Mouse (Mus musculus) forebrain, embryonic 15.5 days (tissue): ENCODE data around the gene Llgl2. TPM values are rescaled to one million over a fixed set of nuclear protein-coding genes. Genes with fewer than 3 reads are reported as not detected.
"Not testable (repeated sequence)": the region's sequence is repeated elsewhere in the genome, so short reads cannot be mapped to it uniquely, and the experiment has no call there.

Experiments
- ATAC-seq: fragments of 200-750 bp; cut with Nextera tagmentation; replicated peaks from 2 replicates; pipeline ENCODE4 v1.8.0; 2017; ENCODE audit warnings: mild to moderate bottlenecking, moderate TSS enrichment, moderate library complexity
- H3K27ac ChIP-seq: fragments of 300-500 bp; sonication (generic); replicated peaks from 2 replicates; pipeline ENCODE4 v1.5.1; 2015; ENCODE audit warnings: mild to moderate bottlenecking, inconsistent platforms
- H3K27me3 ChIP-seq: fragments of 300-500 bp; sonication (generic); 2 replicates; pipeline ENCODE4 v1.6.1; 2015; ENCODE audit warnings: inconsistent platforms
- H3K36me3 ChIP-seq: fragments of 300-500 bp; sonication (generic); 2 replicates; pipeline ENCODE4 v1.6.1; 2015; ENCODE audit warnings: mild to moderate bottlenecking, inconsistent platforms
- H3K4me1 ChIP-seq: fragments of 300-500 bp; sonication (generic); 2 replicates; pipeline ENCODE4 v1.6.1; 2015; ENCODE audit warnings: inconsistent platforms
- H3K4me2 ChIP-seq: fragments of 300-500 bp; sonication (generic); replicated peaks from 2 replicates; pipeline ENCODE4 v1.6.1; 2015; ENCODE audit warnings: mild to moderate bottlenecking, inconsistent platforms
- H3K4me3 ChIP-seq: fragments of 300-500 bp; sonication (generic); 2 replicates; pipeline ENCODE4 v1.5.1; 2015; ENCODE audit warnings: mild to moderate bottlenecking, inconsistent platforms
- H3K9ac ChIP-seq: fragments of 300-500 bp; sonication (generic); replicated peaks from 2 replicates; pipeline ENCODE4 v1.6.1; 2015; ENCODE audit warnings: mild to moderate bottlenecking, inconsistent platforms
- H3K9me3 ChIP-seq: fragments of 300-500 bp; sonication (generic); 2 replicates; pipeline ENCODE4 v1.6.1; 2016; ENCODE audit warnings: inconsistent platforms
- WGBS: fragments of 180-500 bp; shearing (Covaris S2); methylation state at CpG from one replicate; pipeline ENCODE4 v1.1.7; 2015; ENCODE audit warnings: mixed read lengths; 5-methylcytosine and 5-hydroxymethylcytosine counted together
- polyA plus RNA-seq: library from polyadenylated mRNA; unstranded; fragments of >200 nt; fragmentation: Nextera tagmentation; extraction: Ambion mirVana; gene quantifications from 2 replicates; pipeline ENCODE4 v1.2.1, GENCODE M21; 2015

Gene Llgl2
- polyA plus RNA-seq, 1 experiment from 2014 or later, result 1.0 TPM

DNA sequence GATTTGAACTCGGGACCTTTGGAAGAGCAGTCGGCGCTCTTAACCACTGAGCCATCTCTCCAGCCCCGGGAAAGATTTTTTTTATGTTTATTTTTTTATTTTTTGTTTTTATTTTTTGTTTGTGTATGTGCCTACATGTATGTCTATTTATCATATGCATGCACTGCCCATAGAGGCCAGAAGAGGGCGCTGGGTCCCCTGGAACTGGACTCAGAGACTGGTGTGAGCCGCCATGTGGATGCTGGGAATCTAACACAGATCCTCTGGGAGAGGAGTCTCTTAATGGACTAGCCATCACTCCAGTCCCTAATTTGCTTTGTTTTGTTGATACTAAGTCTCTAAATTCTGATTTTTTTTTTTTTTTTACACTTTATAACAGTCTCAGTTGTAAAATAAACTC, 17.2 kb downstream of the Llgl2 start:
- Histone ChIP-seq H3K9me3 (no peaks in the 10 kb centered on the region), H3K4me3 (no peak overlapping the region), H3K27ac (no peak overlapping the region), H3K36me3 (no peaks in the 10 kb centered on the region), H3K27me3 (no peaks in the 10 kb centered on the region), H3K4me2 (no peak overlapping the region), H3K9ac (no peak overlapping the region), H3K4me1 (no peaks in the 10 kb centered on the region)
- 84% methylated on average over 6 of the region's 6 CpGs for WGBS
- no peak for ATAC-seq

GRCm38 (mm10) chr11:115841961-115842550, 18.2 kb downstream of the Llgl2 start:
- Histone ChIP-seq H3K4me1 (no peaks in the 10 kb centered on the region), H3K9me3 (no peaks in the 10 kb centered on the region), H3K9ac (no peak overlapping the region), H3K27ac (no peak overlapping the region), H3K4me3 (no peak overlapping the region), H3K36me3 (no peaks in the 10 kb centered on the region), H3K4me2 (no peak overlapping the region), H3K27me3 (no peaks in the 10 kb centered on the region)
- 26% methylated on average over 6 of the region's 6 CpGs for WGBS
- ATAC-seq, result no peak

- no peak overlapping the region for H3K27ac ChIP-seq
- H3K4me2 ChIP-seq, result no peak overlapping the region
- no peaks in the 10 kb centered on the region for H3K27me3 ChIP-seq
- H3K4me3 ChIP-seq, result no peak overlapping the region
- 83% methylated on average over 13 of the region's 14 CpGs for WGBS
- no peaks in the 10 kb centered on the region for H3K4me1 ChIP-seq
- no peak overlapping the region for H3K9ac ChIP-seq
- no peak for ATAC-seq
- H3K9me3 ChIP-seq, result no peaks in the 10 kb centered on the region
- H3K36me3 ChIP-seq, result no peaks in the 10 kb centered on the region
These were observed 19.5 kb downstream of the Llgl2 start for GRCm38 (mm10) chr11:115843141-115843890.

GRCm38 (mm10) chr11:115843891-115844239, 20.0 kb downstream of the Llgl2 start:
- 92% methylated on average over 5 of the region's 5 CpGs for WGBS
- no peak for ATAC-seq
- Histone ChIP-seq H3K27ac (no peak overlapping the region), H3K27me3 (no peaks in the 10 kb centered on the region), H3K9ac (no peak overlapping the region), H3K4me3 (no peak overlapping the region), H3K4me2 (no peak overlapping the region), H3K36me3 (no peaks in the 10 kb centered on the region), H3K4me1 (no peaks in the 10 kb centered on the region), H3K9me3 (no peaks in the 10 kb centered on the region)

GRCm38 (mm10) chr11:115844240-115844639, 20.4 kb downstream of the Llgl2 start:
- Histone ChIP-seq H3K4me3 (no peak overlapping the region), H3K27me3 (no peaks in the 10 kb centered on the region), H3K9me3 (no peaks in the 10 kb centered on the region), H3K4me2 (no peak overlapping the region), H3K27ac (no peak overlapping the region), H3K36me3 (no peaks in the 10 kb centered on the region), H3K4me1 (no peaks in the 10 kb centered on the region), H3K9ac (no peak overlapping the region)
- WGBS, result 65% methylated on average over 8 of the region's 8 CpGs
- no peak for ATAC-seq

- WGBS, result 96% methylated on average over 2 of the region's 2 CpGs
These were observed 22.0 kb downstream of the Llgl2 start for GRCm38 (mm10) chr11:115845819-115846218.

GRCm38 (mm10) chr11:115854674-115855073, 30.8 kb downstream of the Llgl2 start:
- H3K27me3 ChIP-seq, result peaks cover 24% of the 10 kb centered on the region
- 66% methylated on average over 6 of the region's 6 CpGs for WGBS
- H3K9ac ChIP-seq, result no peak overlapping the region
- no peaks in the 10 kb centered on the region for H3K36me3 ChIP-seq
- no peak overlapping the region for H3K27ac ChIP-seq
- H3K9me3 ChIP-seq, result no peaks in the 10 kb centered on the region
- H3K4me2 ChIP-seq, result no peak overlapping the region
- ATAC-seq, result no peak
- H3K4me3 ChIP-seq, result no peak overlapping the region
- peaks cover 9% of the 10 kb centered on the region for H3K4me1 ChIP-seq

More at GRCm38 (mm10) chr11:115845819-115846218, 22.0 kb downstream of the Llgl2 start:
- H3K27me3 ChIP-seq, result no peaks in the 10 kb centered on the region
- no peak overlapping the region for H3K4me3 ChIP-seq
- no peak overlapping the region for H3K27ac ChIP-seq
- H3K4me1 ChIP-seq, result no peaks in the 10 kb centered on the region
- H3K4me2 ChIP-seq, result no peak overlapping the region
- ATAC-seq, result no peak
- no peaks in the 10 kb centered on the region for H3K9me3 ChIP-seq
- no peaks in the 10 kb centered on the region for H3K36me3 ChIP-seq
- H3K9ac ChIP-seq, result no peak overlapping the region

- H3K4me3 ChIP-seq, result not testable (repeated sequence)
- WGBS, result 90% methylated on average over 4 of the region's 4 CpGs
These were observed 33.3 kb downstream of the Llgl2 start for GRCm38 (mm10) chr11:115857146-115857545.

DNA sequence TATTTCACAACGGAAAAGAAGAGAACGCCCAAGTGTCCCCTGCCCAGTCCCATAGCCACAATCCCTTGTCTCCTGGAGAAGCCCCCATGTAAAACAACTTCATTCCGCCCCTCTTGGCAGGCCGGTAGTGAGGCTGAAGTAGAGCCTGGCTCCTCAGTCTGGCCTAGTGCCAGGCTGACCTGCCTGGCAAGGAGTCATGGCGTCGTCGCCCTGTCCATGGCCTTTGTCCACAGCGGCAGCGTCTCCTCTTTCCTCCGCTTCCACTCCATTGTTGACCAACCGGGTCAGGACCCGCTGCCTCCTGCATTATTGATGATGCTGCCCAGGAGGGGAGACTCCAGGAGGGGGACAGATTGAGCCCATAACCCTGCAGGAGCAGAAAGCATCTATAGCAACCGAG, 34.1 kb downstream of the Llgl2 start:
- Histone ChIP-seq H3K4me3 (no peak overlapping the region), H3K27me3 (peaks cover 43% of the 10 kb centered on the region), H3K4me2 (no peak overlapping the region), H3K36me3 (no peaks in the 10 kb centered on the region), H3K9me3 (no peaks in the 10 kb centered on the region), H3K27ac (no peak overlapping the region), H3K9ac (no peak overlapping the region), H3K4me1 (peaks cover 14% of the 10 kb centered on the region)
- 45% methylated on average over 13 of the region's 13 CpGs for WGBS
- no peak for ATAC-seq

More at GRCm38 (mm10) chr11:115857146-115857545, 33.3 kb downstream of the Llgl2 start:
- not testable (repeated sequence) for ATAC-seq, H3K36me3 ChIP-seq, H3K9me3 ChIP-seq, H3K4me2 ChIP-seq, H3K27ac ChIP-seq, H3K9ac ChIP-seq
- H3K27me3 ChIP-seq, result peaks cover 43% of the 10 kb centered on the region
- H3K4me1 ChIP-seq, result peaks cover 14% of the 10 kb centered on the region

DNA sequence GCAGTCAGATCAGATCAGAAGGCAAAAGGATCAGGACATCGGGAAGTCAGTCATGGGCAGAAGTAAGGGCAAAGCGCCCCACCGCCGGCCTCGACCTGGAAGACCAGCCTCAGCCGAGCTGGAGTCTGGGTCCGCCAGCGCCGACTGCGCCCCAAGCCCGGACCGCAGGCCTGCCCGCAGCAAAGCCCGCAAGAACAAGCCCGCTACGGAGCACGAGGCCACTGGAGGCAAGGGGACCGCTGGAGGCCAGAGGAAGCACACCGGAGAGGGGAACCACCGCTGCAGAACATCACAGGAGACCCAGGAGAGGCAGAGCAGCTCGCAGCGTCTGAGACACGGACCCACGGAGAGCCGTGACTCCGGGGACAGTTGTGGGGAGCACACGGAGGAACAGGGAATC, 34.5 kb downstream of the Llgl2 start, which contains the start of gene Myo15b:
Myo15b (plus strand) TSS at position 53 of the 400 bp plus-strand sequence.
- Histone ChIP-seq H3K4me3 (peak within 1 kb of the TSS; percentile 36), H3K4me2 (peak within 1 kb of the TSS; percentile 44), H3K36me3 (no peaks in the 10 kb centered on the region), H3K9ac (peak within 1 kb of the TSS; percentile 27; the same call in 1 of the 2 replicates), H3K27ac (no peak within 1 kb of the TSS), H3K27me3 (peaks cover 43% of the 10 kb centered on the region), H3K9me3 (no peaks in the 10 kb centered on the region), H3K4me1 (peaks cover 14% of the 10 kb centered on the region)
- ATAC-seq, result no peak
- 10% methylated on average over 27 of the region's 27 CpGs for WGBS

- 2% methylated on average over 75 of the region's 75 CpGs for WGBS
- H3K9ac ChIP-seq, result peak overlapping the region; percentile 27
- peak; percentile 75 for ATAC-seq
These were observed 35.5 kb downstream of the Llgl2 start for GRCm38 (mm10) chr11:115859143-115859945.

DNA sequence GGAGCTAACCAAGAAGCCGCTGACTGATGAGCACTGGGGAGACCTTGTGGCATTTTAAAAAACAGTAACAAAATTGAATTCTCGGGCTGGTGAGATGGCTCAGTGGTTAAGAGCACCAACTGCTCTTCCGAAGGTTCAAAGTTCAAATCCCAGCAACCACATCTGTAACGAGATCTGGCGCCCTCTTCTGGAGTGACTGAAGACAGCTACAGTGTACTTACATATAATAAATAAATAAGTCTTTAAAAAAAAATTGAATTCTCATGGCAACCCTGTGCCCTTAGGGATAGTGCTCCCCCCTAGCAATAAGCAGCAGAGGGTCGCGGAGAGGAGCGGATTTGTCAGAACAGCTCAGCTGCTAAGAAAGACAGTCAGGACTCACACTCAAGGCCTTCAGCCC, 40.0 kb downstream of the Llgl2 start:
- H3K4me3 ChIP-seq, result no peak overlapping the region
- H3K27me3 ChIP-seq, result peaks cover 27% of the 10 kb centered on the region
- H3K27ac ChIP-seq, result no peak overlapping the region
- ATAC-seq, result no peak
- no peak overlapping the region for H3K9ac ChIP-seq
- H3K36me3 ChIP-seq, result no peaks in the 10 kb centered on the region
- H3K4me2 ChIP-seq, result no peak overlapping the region
- 92% methylated on average over 8 of the region's 8 CpGs for WGBS
- no peaks in the 10 kb centered on the region for H3K9me3 ChIP-seq
- peaks cover 12% of the 10 kb centered on the region for H3K4me1 ChIP-seq

More at GRCm38 (mm10) chr11:115859143-115859945, 35.5 kb downstream of the Llgl2 start:
- Histone ChIP-seq H3K27me3 (peaks cover 43% of the 10 kb centered on the region), H3K36me3 (no peaks in the 10 kb centered on the region), H3K4me2 (peak overlapping the region; percentile 44), H3K4me3 (peak overlapping the region; percentile 36), H3K27ac (no peak overlapping the region), H3K9me3 (no peaks in the 10 kb centered on the region), H3K4me1 (peaks cover 14% of the 10 kb centered on the region)
